Mouse (Mus musculus) forebrain, embryonic 14.5 days (tissue): ENCODE measurements around the gene Epb41l1. TPM values are rescaled to one million over a fixed set of nuclear protein-coding genes. Genes with fewer than 3 reads are reported as not detected.

Experiments
- ATAC-seq: fragments of 200-750 bp; cut with Nextera tagmentation; 2 replicates; pipeline ENCODE4 v1.8.0; 2017; ENCODE audit warnings: mild to moderate bottlenecking, moderate library complexity
- DNase-seq: peaks from one replicate; pipeline ENCODE4 v3.0.0-alpha.2; 2015; ENCODE audit warnings: low spot score
- H3K27ac ChIP-seq: fragments of 300-500 bp; sonication (generic); 2 replicates; pipeline ENCODE4 v1.5.1; 2014; ENCODE audit warnings: low read depth, mild to moderate bottlenecking, control low read depth, low read length, moderate library complexity
- H3K27me3 ChIP-seq: fragments of 300-500 bp; sonication (generic); replicated peaks from 2 replicates; pipeline ENCODE4 v1.6.1; 2014; ENCODE audit warnings: low read length, control low read depth, mixed read lengths; ENCODE audit not compliant: control insufficient read depth, insufficient read depth
- H3K36me3 ChIP-seq: fragments of 300-500 bp; sonication (generic); 2 replicates; pipeline ENCODE4 v1.6.1; 2014; ENCODE audit warnings: low read length, control low read depth; ENCODE audit not compliant: control insufficient read depth, insufficient read depth
- H3K4me1 ChIP-seq: fragments of 300-500 bp; sonication (generic); 2 replicates; pipeline ENCODE4 v1.6.1; 2014; ENCODE audit warnings: antibody characterized with exemption, low read length, control low read depth; ENCODE audit not compliant: control insufficient read depth, insufficient read depth
- H3K4me2 ChIP-seq: fragments of 300-500 bp; sonication (generic); 2 replicates; pipeline ENCODE4 v1.6.1; 2014; ENCODE audit warnings: mild to moderate bottlenecking, control low read depth, low read length
- H3K4me3 ChIP-seq: fragments of 300-500 bp; sonication (generic); 2 replicates; pipeline ENCODE4 v1.5.1; 2014; ENCODE audit warnings: low read depth, low read length, control low read depth
- H3K9ac ChIP-seq: fragments of 300-500 bp; sonication (generic); 2 replicates; pipeline ENCODE4 v1.6.1; 2014; ENCODE audit warnings: mild to moderate bottlenecking, low read length, control low read depth, moderate library complexity
- H3K9me3 ChIP-seq: fragments of 300-500 bp; sonication (generic); replicated peaks from 2 replicates; pipeline ENCODE4 v1.6.1; 2016; ENCODE audit warnings: low read length, control low read depth, mixed read lengths; ENCODE audit not compliant: control insufficient read depth
- WGBS: fragments of 180-500 bp; shearing (Covaris S2); extraction: QIAGEN DNeasy Blood & Tissue Kit; methylation state at CpG from one replicate; pipeline ENCODE4 v1.1.7; 2014; 5-methylcytosine and 5-hydroxymethylcytosine counted together
- polyA plus RNA-seq: library from polyadenylated mRNA; unstranded; fragments of >200 nt; fragmentation: Nextera tagmentation; extraction: Ambion mirVana; gene quantifications from 2 replicates; pipeline ENCODE4 v1.2.1, GENCODE M21; 2014

Epb41l1 gene
- polyA plus RNA-seq, 1 experiment from 2014 or later = 9.6 TPM

DNA sequence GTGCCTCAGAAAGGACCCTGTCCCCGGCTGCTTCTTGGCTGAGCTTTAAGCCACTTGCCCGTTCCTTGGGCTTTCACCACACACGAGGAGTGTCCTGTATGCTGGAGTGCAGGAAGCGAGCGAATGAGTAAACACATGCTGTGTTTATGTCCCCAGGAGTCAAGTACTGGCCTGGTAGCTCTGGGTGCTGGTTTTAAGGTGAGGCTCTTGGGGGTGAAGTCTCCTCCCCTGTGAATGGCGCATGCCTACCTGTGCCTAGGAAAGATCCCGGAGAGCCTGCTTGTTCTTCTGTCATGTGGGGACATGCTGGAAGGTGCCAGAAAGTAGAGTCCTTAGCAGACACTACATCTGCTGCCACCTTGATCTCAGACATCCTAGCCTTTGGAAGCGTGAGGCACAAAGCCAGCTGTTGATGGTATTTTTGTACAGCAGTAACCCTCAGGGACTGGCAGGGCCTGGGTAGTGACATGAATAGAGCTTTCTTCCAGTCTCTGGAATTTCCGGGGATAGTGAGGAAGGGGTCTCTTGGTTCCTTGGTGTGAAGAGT is 25.9 kb downstream of the Epb41l1 start:
- Histone ChIP-seq H3K36me3 (peaks cover 7% of the 10 kb centered on the region), H3K27me3 (no peaks in the 10 kb centered on the region), H3K9ac (no peak overlapping the region), H3K4me2 (no peak overlapping the region), H3K9me3 (no peaks in the 10 kb centered on the region), H3K4me3 (no peak overlapping the region), H3K27ac (no peak overlapping the region), H3K4me1 (no peaks in the 10 kb centered on the region)
- DNase-seq (no peak), ATAC-seq (no peak)
- WGBS = 92% methylated on average over 9 of the region's 9 CpGs

DNA sequence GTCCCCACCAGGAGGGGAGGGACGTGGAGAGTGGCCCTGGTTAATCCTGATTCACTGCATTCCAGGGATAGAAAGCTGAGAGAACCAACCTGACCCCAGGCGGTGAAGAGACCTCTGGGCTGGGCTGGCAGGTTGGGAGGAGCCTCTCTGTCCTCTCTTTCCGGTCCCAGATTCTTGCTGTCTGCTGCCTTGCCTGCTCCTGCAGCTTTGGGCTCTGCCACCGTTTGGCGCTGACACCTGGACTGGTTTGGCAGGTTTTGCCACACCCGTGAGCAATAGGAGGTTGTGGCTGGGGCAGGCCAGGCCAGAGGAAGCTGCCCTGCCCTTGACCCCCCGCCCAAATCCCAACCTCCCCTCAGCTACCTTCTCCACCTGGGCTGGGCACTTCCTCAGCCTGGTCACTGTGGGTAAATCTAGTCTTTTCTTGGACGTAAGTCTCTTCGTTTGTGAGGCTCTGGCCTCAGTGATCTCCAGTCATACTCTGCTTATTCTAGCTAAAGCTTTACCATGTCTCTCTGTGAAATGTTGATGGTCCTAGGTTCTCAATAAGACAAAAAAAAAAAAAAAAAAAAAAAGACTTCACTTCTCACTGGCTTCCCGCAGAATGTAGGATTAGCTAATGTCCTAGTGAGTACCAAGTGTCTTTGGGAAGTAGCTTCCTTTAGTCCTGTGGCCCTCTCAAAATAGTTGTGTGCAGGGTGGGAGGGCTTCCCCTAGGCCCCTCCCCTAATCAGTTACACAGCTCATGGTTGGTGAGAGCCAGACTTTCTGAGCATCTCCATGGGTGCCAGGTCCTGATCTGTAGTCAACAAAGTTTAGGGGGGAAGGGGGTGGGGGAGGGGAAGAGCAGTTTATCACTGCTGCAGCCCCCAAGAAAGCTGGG is 26.9 kb downstream of the Epb41l1 start:
- Histone ChIP-seq H3K4me2 (no peak overlapping the region), H3K4me1 (no peaks in the 10 kb centered on the region), H3K27me3 (no peaks in the 10 kb centered on the region), H3K9ac (no peak overlapping the region), H3K27ac (no peak overlapping the region), H3K9me3 (no peaks in the 10 kb centered on the region), H3K36me3 (peaks cover 7% of the 10 kb centered on the region), H3K4me3 (no peak overlapping the region)
- WGBS = 15% methylated on average over 10 of the region's 10 CpGs
- no peak for ATAC-seq
- DNase-seq = no peak

DNA sequence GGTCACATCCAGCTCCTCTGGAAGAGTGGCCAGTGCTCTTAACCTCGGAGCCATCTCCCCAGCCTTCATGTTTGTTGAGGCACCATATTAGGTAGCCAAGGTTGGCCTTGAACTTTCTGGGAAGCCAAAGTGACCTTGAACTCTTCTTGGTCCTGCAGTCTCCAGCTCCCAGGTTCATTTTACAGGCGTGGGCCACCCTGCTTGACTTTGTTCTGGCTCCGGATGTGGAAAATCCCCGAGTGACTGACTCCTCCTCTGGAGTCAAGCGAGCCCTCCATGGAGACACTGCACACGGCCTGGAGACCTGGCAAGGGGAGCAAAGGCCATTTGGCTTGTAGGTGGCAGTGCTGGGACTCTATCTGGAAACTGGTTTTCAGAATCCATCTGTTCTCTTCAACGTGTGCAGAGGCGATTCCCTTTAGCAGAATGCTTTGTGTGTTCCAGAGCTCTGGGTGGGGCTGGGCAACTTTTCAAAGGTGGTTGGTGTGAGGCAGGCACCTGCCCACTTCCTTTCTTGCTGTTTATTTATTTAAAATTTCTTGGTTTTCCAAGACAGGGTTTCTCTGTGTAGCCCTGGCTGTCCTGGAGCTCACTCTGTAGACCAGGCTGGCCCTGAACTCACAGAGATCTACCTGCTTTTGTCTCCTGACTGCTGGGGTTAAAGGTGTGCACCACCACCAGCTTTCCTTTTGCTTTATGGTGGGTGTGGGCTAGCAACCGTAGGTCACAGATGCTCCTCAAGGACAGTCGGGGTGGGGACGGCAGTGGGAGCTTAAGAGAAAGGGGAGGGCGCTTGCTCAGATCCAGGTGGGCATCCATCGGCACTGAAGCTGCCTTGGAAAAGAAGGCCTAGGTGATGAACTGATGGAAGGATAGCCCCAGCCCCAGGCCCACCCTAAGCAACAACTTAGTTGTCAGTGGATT is 30.8 kb downstream of the Epb41l1 start:
- DNase-seq (no peak), ATAC-seq (no peak)
- no peak overlapping the region for H3K4me2 ChIP-seq
- no peak overlapping the region for H3K4me3 ChIP-seq
- no peak overlapping the region for H3K9ac ChIP-seq
- no peaks in the 10 kb centered on the region for H3K9me3 ChIP-seq
- no peaks in the 10 kb centered on the region for H3K36me3 ChIP-seq
- 84% methylated on average over 13 of the region's 13 CpGs for WGBS
- no peaks in the 10 kb centered on the region for H3K27me3 ChIP-seq
- H3K4me1 ChIP-seq = no peaks in the 10 kb centered on the region
- H3K27ac ChIP-seq = no peak overlapping the region

DNA sequence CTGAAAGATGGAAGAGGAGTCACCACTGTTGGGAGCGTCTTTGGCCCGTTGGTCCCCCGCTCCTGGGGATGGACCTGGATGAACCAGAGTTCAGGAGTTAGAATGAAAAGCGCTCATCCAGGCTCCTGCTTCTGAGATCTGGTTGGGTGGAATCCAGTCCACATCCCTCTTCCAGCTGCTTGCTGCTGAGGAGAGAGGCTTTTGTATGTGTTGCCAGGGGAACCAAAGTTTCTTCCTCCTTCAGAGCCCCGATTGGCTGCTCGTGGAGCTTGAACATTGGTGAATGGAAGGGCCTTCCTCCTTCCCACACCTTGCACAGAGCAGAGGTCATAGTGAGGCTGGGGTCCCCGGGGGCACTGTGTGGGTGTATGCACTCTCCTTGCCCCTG is 31.4 kb downstream of the Epb41l1 start:
- DNase-seq (no peak), ATAC-seq (no peak)
- H3K9ac ChIP-seq = no peak overlapping the region
- H3K36me3 ChIP-seq = no peaks in the 10 kb centered on the region
- H3K4me2 ChIP-seq = no peak overlapping the region
- WGBS = 48% methylated on average over 7 of the region's 7 CpGs
- H3K27ac ChIP-seq = no peak overlapping the region
- no peak overlapping the region for H3K4me3 ChIP-seq
- H3K4me1 ChIP-seq = no peaks in the 10 kb centered on the region
- no peaks in the 10 kb centered on the region for H3K9me3 ChIP-seq
- no peaks in the 10 kb centered on the region for H3K27me3 ChIP-seq

- H3K27ac ChIP-seq = no peak overlapping the region
- H3K9ac ChIP-seq = no peak overlapping the region
- no peak overlapping the region for H3K4me3 ChIP-seq
- H3K9me3 ChIP-seq = no peaks in the 10 kb centered on the region
- no peaks in the 10 kb centered on the region for H3K4me1 ChIP-seq
- H3K4me2 ChIP-seq = no peak overlapping the region
- H3K36me3 ChIP-seq = no peaks in the 10 kb centered on the region
- no peaks in the 10 kb centered on the region for H3K27me3 ChIP-seq
- DNase-seq = no peak
- WGBS = 79% methylated on average over 7 of the region's 7 CpGs
- ATAC-seq = no peak
Measured at GRCm38 (mm10) chr2:156453822-156454221, 33.1 kb downstream of the Epb41l1 start.

DNA sequence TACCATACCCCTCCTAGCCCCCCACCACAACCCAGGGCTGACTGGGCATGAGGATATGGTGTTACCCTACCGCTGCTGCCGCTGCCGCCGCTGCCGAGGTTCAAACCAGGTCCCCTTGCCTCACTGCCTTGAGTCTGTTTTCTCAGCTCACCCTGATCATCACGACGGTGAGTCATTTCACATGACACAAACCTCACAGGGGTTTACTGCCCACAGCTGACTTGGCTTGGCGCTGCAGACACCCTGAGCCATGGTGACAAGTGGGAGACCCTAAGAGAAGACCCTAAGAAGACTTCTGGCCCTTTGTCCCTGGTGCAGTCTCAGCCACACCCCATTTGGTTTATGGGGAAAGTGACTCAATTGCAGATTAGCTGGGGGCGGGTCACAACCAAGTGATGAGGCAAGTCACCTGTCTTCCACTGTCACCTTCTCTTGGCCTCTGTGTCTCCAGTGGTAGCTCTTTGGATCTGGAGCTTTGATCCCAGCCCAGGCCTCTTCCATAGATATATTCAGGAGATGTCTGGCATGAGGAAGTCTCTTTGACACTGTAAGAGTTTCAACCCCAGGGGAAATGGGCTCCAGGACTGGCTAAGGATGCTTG is 34.9 kb downstream of the Epb41l1 start:
- Histone ChIP-seq H3K4me2 (no peak overlapping the region), H3K27me3 (no peaks in the 10 kb centered on the region), H3K36me3 (no peaks in the 10 kb centered on the region), H3K9ac (no peak overlapping the region), H3K27ac (no peak overlapping the region), H3K4me3 (no peak overlapping the region), H3K9me3 (no peaks in the 10 kb centered on the region), H3K4me1 (peaks cover 5% of the 10 kb centered on the region; the same call in 1 of the 2 replicates)
- ATAC-seq = no peak
- DNase-seq = no peak
- 91% methylated on average over 9 of the region's 9 CpGs for WGBS

DNA sequence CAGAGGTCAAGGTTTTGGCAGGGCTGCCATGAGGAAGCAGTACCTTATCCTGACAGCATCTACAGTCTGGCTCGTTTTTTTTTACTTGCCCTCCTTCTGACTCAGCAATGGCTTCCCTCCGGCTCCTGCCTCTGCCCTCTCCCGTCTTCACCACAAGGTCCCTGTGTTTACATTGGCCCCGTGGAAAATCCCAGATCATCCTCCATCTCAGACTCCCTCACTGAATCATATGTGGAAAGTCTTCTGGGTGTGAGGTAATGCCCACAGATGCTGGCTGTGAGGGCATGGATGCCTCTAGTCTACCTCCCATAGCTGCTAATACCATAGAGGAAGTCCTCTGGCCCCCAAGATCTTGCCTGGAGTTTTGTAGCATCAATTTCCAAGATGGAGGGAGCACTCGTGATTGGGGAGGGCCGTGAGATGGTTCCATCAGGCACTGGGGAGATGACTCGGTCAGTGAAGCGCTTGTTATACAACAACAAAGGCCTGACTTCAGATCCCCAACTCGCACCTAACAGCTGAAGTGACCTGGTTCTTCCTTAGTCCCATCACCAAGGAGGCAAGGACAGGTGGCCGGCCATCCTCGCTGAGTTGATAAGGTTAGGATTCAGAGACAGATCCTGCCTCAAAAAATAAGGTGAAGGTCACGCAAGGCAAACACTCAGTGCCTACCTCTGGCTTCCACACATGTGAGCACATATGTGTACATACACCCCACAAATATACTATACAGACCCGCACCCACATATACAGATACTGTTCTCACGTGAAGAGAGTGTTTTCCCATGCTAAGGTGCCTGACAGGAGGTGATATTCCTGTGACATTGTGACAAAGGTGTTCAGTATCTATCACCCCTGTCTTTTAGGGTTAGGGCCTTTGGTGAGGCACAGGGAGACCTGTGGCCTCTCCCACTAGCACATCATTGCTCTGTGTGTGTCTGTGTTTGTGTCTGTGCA is 36.0 kb downstream of the Epb41l1 start:
- H3K4me1 ChIP-seq = peaks cover 8% of the 10 kb centered on the region; the same call in 1 of the 2 replicates
- DNase-seq = no peak
- no peak overlapping the region for H3K9ac ChIP-seq
- no peaks in the 10 kb centered on the region for H3K27me3 ChIP-seq
- ATAC-seq = peak; percentile 13; the same call in 1 of the 2 replicates
- no peak overlapping the region for H3K4me3 ChIP-seq
- no peaks in the 10 kb centered on the region for H3K36me3 ChIP-seq
- H3K4me2 ChIP-seq = no peak overlapping the region
- no peaks in the 10 kb centered on the region for H3K9me3 ChIP-seq
- no peak overlapping the region for H3K27ac ChIP-seq
- 82% methylated on average over 14 of the region's 14 CpGs for WGBS

- Histone ChIP-seq H3K36me3 (no peaks in the 10 kb centered on the region), H3K9ac (no peak overlapping the region), H3K4me1 (peaks cover 12% of the 10 kb centered on the region), H3K4me3 (no peak overlapping the region), H3K9me3 (no peaks in the 10 kb centered on the region), H3K27me3 (no peaks in the 10 kb centered on the region), H3K4me2 (no peak overlapping the region), H3K27ac (no peak overlapping the region)
- peak; percentile 56; the same call in 1 of the 2 replicates for ATAC-seq
- WGBS = 20% methylated on average over 4 of the region's 4 CpGs
- DNase-seq = peak; percentile 73
Measured at GRCm38 (mm10) chr2:156457343-156457717, 36.6 kb downstream of the Epb41l1 start.
